In the genomic region with DNA sequence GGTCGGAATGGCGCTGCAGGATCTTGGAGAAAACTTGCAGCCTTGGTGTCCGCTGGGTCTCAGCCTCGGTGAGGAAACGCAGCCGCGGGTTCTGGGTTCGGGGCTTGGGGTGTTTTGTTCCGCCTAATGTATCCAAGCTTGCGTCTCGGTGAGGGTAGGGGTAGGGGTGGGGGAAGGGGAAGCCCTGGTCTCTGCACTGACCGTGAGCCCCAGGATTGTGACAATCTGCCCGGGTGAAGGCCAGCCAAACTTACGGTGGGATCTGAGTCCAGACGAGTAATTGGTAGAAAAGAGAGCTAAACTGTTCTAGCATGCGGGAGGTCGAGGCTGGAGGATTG, we compare ENCODE assay signal across 8 mouse cellular contexts. TPM values are rescaled to one million over a fixed set of nuclear protein-coding genes. Genes with fewer than 3 reads are reported as not detected.
DNase-seq lines count a peak whose midpoint lies in the region; ATAC-seq and TF ChIP-seq lines count a peak whose summit lies in the region.

No protein-coding gene starts in this region.

- peak; percentile 16 for ATAC-seq in heart, embryonic 11.5 days (replicated peaks; ENCODE audit: insufficient number of reproducible peaks, low FRiP score, low TSS enrichment)
- ATAC-seq in forebrain, embryonic 15.5 days (replicated peaks): no peak; the same call in 1 of the 2 replicates
- peak; percentile 8 for ATAC-seq in liver, embryonic 16.5 days (ENCODE audit: low read depth)
- no peak for ATAC-seq in inflammation-experienced regulatory T-cells, adult 6 months
- ATAC-seq in megakaryocyte progenitor cell, adult 5-6 weeks (replicated peaks; ENCODE audit: poor library complexity): no peak

- no peaks in the 10 kb centered on the region for H3K9me3 ChIP-seq in heart, embryonic 11.5 days (replicated peaks; ENCODE audit: control insufficient read depth, low read length)
- H3K9me3 ChIP-seq in E14TG2a.4 (ENCODE audit: low read length): no peaks in the 10 kb centered on the region
- no peaks in the 10 kb centered on the region for H3K9me3 ChIP-seq in forebrain, embryonic 15.5 days
- no peaks in the 10 kb centered on the region for H3K9me3 ChIP-seq in liver, embryonic 16.5 days (replicated peaks; ENCODE audit: control insufficient read depth, low read length)

- H3K36me3 ChIP-seq in heart, embryonic 11.5 days (ENCODE audit: control insufficient read depth, insufficient read depth, low read length): no peaks in the 10 kb centered on the region
- peaks cover 46% of the 10 kb centered on the region for H3K36me3 ChIP-seq in E14TG2a.4 (ENCODE audit: insufficient read depth, low read length)
- no peaks in the 10 kb centered on the region for H3K36me3 ChIP-seq in forebrain, embryonic 15.5 days
- peaks cover 3% of the 10 kb centered on the region for H3K36me3 ChIP-seq in liver, embryonic 16.5 days (ENCODE audit: control insufficient read depth, insufficient read depth)

- peak overlapping the region; percentile 96 for H3K9ac ChIP-seq in heart, embryonic 11.5 days (ENCODE audit: low read depth, low read length)
- peak overlapping the region; percentile 56 for H3K9ac ChIP-seq in forebrain, embryonic 15.5 days (replicated peaks)
- peak overlapping the region; percentile 84 for H3K9ac ChIP-seq in liver, embryonic 16.5 days (ENCODE audit: low read depth, low read length)

- no peaks in the 10 kb centered on the region for H3K27me3 ChIP-seq in heart, embryonic 11.5 days (ENCODE audit: control insufficient read depth, insufficient read depth, low read length)
- no peaks in the 10 kb centered on the region for H3K27me3 ChIP-seq in E14TG2a.4 (ENCODE audit: insufficient read depth, low read length)
- H3K27me3 ChIP-seq in forebrain, embryonic 15.5 days: no peaks in the 10 kb centered on the region
- H3K27me3 ChIP-seq in liver, embryonic 16.5 days (ENCODE audit: control insufficient read depth, insufficient read depth, low read depth, low read length): no peaks in the 10 kb centered on the region

- TF ChIP-seq CTCF in E14TG2a.4 (conservative IDR thresholded peaks at IDR 0.05; ENCODE audit: low read length): no peak

- H3K27ac ChIP-seq in heart, embryonic 11.5 days (ENCODE audit: low read depth, low read length): peak overlapping the region; percentile 93; the same call in 1 of the 2 replicates
- H3K27ac ChIP-seq in forebrain, embryonic 15.5 days (replicated peaks): peak overlapping the region; percentile 96
- H3K27ac ChIP-seq in liver, embryonic 16.5 days (ENCODE audit: low read length): peak overlapping the region; percentile 56

- peak overlapping the region; percentile 98 for H3K4me3 ChIP-seq in heart, embryonic 11.5 days (ENCODE audit: low read depth, low read length)
- H3K4me3 ChIP-seq in E14TG2a.4 (replicated peaks; ENCODE audit: low read length): peak overlapping the region; percentile 100
- peak overlapping the region; percentile 100 for H3K4me3 ChIP-seq in forebrain, embryonic 15.5 days
- H3K4me3 ChIP-seq in liver, embryonic 16.5 days (ENCODE audit: low read depth, low read length): peak overlapping the region; percentile 90

- under 1% methylated on average over 17 of the region's 17 CpGs for WGBS in heart, embryonic 11.5 days (ENCODE audit: insufficient replicate concordance)
- 0% methylated on average over 17 of the region's 17 CpGs for WGBS in forebrain, embryonic 15.5 days
- under 1% methylated on average over 17 of the region's 17 CpGs for WGBS in liver, embryonic 16.5 days (ENCODE audit: insufficient replicate concordance)

- DNase-seq in heart, adult 11 months: no peak
- no peak for DNase-seq in layer of hippocampus, adult 18-20 months (ENCODE audit: low spot score in 2 of 2)

- peak overlapping the region; percentile 96 for H3K4me2 ChIP-seq in heart, embryonic 11.5 days
- peak overlapping the region; percentile 73 for H3K4me2 ChIP-seq in forebrain, embryonic 15.5 days (replicated peaks)
- H3K4me2 ChIP-seq in liver, embryonic 16.5 days (ENCODE audit: low read depth, low read length): peak overlapping the region; percentile 73

- peaks cover 24% of the 10 kb centered on the region for H3K4me1 ChIP-seq in heart, embryonic 11.5 days (ENCODE audit: control insufficient read depth, insufficient read depth, low read length)
- peaks cover 36% of the 10 kb centered on the region for H3K4me1 ChIP-seq in E14TG2a.4 (replicated peaks; ENCODE audit: low read depth, low read length)
- peaks cover 55% of the 10 kb centered on the region for H3K4me1 ChIP-seq in forebrain, embryonic 15.5 days
- H3K4me1 ChIP-seq in liver, embryonic 16.5 days (ENCODE audit: control insufficient read depth, low read depth, low read length): peaks cover 29% of the 10 kb centered on the region

RNA-seq across cellular contexts. Expression of gene Ncapd3, which starts 0.8 kb away (rescaled TPM):
- polyA plus RNA-seq in heart, embryonic 11.5 days (2014; fragmentation: Nextera tagmentation; extraction: Ambion mirVana): 23.7 and 27.2 TPM in 2 replicates
- 23.7 and 24.6 TPM in 2 replicates for polyA plus RNA-seq in forebrain, embryonic 15.5 days (2015; fragmentation: Nextera tagmentation; extraction: Ambion mirVana)
- polyA plus RNA-seq in liver, embryonic 16.5 days (2015; fragmentation: Nextera tagmentation; extraction: Ambion mirVana): 30.9 and 31.9 TPM in 2 replicates
- total RNA-seq in layer of hippocampus, adult 18-20 months (2021): 10 to 100 TPM; 16.6 to 18.2 TPM
- polyA plus RNA-seq in inflammation-experienced regulatory T-cells, adult 6 months (2017; shearing (Covaris generic)): 10 to 100 TPM; 25.1 to 38.5 (median 26.4) TPM
- 70.8 and 82.6 TPM in 2 replicates for total RNA-seq in megakaryocyte progenitor cell, adult 5-6 weeks (2015)
- total RNA-seq in megakaryocyte progenitor cell, adult 5-6 weeks (2017): 38.8 and 39.2 TPM in 2 replicates

RNA-seq across cellular contexts. Expression of gene Vps26b, which starts 0.9 kb away (rescaled TPM):
- polyA plus RNA-seq in heart, embryonic 11.5 days (2014; fragmentation: Nextera tagmentation; extraction: Ambion mirVana): 24.3 and 25.5 TPM in 2 replicates
- 79.1 and 84.1 TPM in 2 replicates for polyA plus RNA-seq in forebrain, embryonic 15.5 days (2015; fragmentation: Nextera tagmentation; extraction: Ambion mirVana)
- polyA plus RNA-seq in liver, embryonic 16.5 days (2015; fragmentation: Nextera tagmentation; extraction: Ambion mirVana): 7.7 and 8.5 TPM in 2 replicates
- total RNA-seq in layer of hippocampus, adult 18-20 months (2021): 100 to 1,000 TPM; 109 to 111 TPM
- polyA plus RNA-seq in inflammation-experienced regulatory T-cells, adult 6 months (2017; shearing (Covaris generic)): 10 to 100 TPM in 2 of 3 experiments, 1 to 10 TPM in 1; 8.3 to 12.6 (median 12.3) TPM
- total RNA-seq in megakaryocyte progenitor cell, adult 5-6 weeks (2015): 47.7 and 55.6 TPM in 2 replicates
- total RNA-seq in megakaryocyte progenitor cell, adult 5-6 weeks (2017): 40.1 and 44.7 TPM in 2 replicates

RNA-seq across cellular contexts. Expression of gene Thyn1, which starts 31.2 kb away (rescaled TPM):
- 111 TPM in 2 replicates for polyA plus RNA-seq in heart, embryonic 11.5 days (2014; fragmentation: Nextera tagmentation; extraction: Ambion mirVana)
- polyA plus RNA-seq in forebrain, embryonic 15.5 days (2015; fragmentation: Nextera tagmentation; extraction: Ambion mirVana): 142 and 149 TPM in 2 replicates
- 39.3 and 40.9 TPM in 2 replicates for polyA plus RNA-seq in liver, embryonic 16.5 days (2015; fragmentation: Nextera tagmentation; extraction: Ambion mirVana)
- total RNA-seq in layer of hippocampus, adult 18-20 months (2021): 100 to 1,000 TPM in 1 of 2 experiments, 10 to 100 TPM in 1; 92.7 to 100 TPM
- 10 to 100 TPM; 71.3 to 87.6 (median 72.9) TPM for polyA plus RNA-seq in inflammation-experienced regulatory T-cells, adult 6 months (2017; shearing (Covaris generic))
- total RNA-seq in megakaryocyte progenitor cell, adult 5-6 weeks (2015): 130 and 154 TPM in 2 replicates
- total RNA-seq in megakaryocyte progenitor cell, adult 5-6 weeks (2017): 122 and 128 TPM in 2 replicates

RNA-seq across cellular contexts. Expression of gene Acad8, which starts 31.4 kb away (rescaled TPM):
- 32.5 and 35.1 TPM in 2 replicates for polyA plus RNA-seq in heart, embryonic 11.5 days (2014; fragmentation: Nextera tagmentation; extraction: Ambion mirVana)
- polyA plus RNA-seq in forebrain, embryonic 15.5 days (2015; fragmentation: Nextera tagmentation; extraction: Ambion mirVana): 43.7 and 50.5 TPM in 2 replicates
- polyA plus RNA-seq in liver, embryonic 16.5 days (2015; fragmentation: Nextera tagmentation; extraction: Ambion mirVana): 13.6 and 14.5 TPM in 2 replicates
- 10 to 100 TPM; 41.0 to 41.2 TPM for total RNA-seq in layer of hippocampus, adult 18-20 months (2021)
- polyA plus RNA-seq in inflammation-experienced regulatory T-cells, adult 6 months (2017; shearing (Covaris generic)): 10 to 100 TPM; 21.8 to 42.0 (median 30.5) TPM
- total RNA-seq in megakaryocyte progenitor cell, adult 5-6 weeks (2015): 19.6 and 24.6 TPM in 2 replicates
- total RNA-seq in megakaryocyte progenitor cell, adult 5-6 weeks (2017): 19.9 and 26.3 TPM in 2 replicates

Comparison
In these comparisons a context has a peak if more than half of its experiments do, and no peak if none do; other contexts are left out.
1. ATAC-seq: peak in heart, embryonic 11.5 days (single experiment) and liver, embryonic 16.5 days (single experiment); none in forebrain, embryonic 15.5 days (single experiment), inflammation-experienced regulatory T-cells, adult 6 months (single experiment) and megakaryocyte progenitor cell, adult 5-6 weeks (single experiment).
2. Peak in every context shown above with its lines, with median percentiles within 50 percentile points of each other: H3K27ac ChIP-seq, H3K4me2 ChIP-seq, H3K4me3 ChIP-seq and H3K9ac ChIP-seq.